Mouse (Mus musculus) stomach, postnatal 0 days (tissue): ENCODE measurements at regions not wholly inside any gene's neighbourhood (a gene's known extent, or its start where the extent isn't known, plus 50 kb on each side); places are given as distances from the start of the nearest gene placed in this dataset.

Experiments used
- CTCF ChIP-seq: IDR thresholded peaks from 2 replicates; pipeline ENCODE4 v1.5.1; 2016; ENCODE audit warnings: antibody characterized with exemption, low read depth, mild to moderate bottlenecking, moderate library complexity
- EP300 ChIP-seq: optimal IDR thresholded peaks from 2 replicates; pipeline ENCODE3; 2016; ENCODE audit warnings: antibody characterized with exemption

DNA sequence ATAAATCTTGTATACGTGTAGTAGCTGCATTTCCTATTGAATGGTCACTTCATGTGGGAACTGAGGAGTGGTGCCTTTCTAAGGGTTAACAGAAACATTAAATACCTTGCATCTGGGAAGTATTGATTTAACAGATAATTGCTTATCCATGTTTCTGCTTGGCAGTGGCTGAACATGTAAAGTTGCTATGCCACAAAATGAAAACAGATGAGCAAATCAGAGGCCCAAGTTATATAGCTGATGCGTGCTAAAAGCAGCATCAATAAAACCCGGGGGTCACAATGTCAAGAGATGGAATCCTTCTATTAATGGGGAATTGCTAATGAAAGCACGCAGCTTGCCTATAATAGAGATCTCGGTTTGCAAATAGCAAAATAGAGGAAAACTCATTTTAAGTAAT is 227.8 kb upstream of the Frg1 start:
- TF ChIP-seq EP300 (no peak), CTCF (no peak)
